Mouse (Mus musculus) spleen, adult 2 months (tissue): ENCODE data around the gene Cd5l. TPM values are rescaled to one million over a fixed set of nuclear protein-coding genes. Genes with fewer than 3 reads are reported as not detected.
"Not testable (repeated sequence)": the region's sequence is repeated elsewhere in the genome, so short reads cannot be mapped to it uniquely, and the experiment has no call there.

Source experiments
- DNase-seq, 2 experiments: peaks; one replicate each; pipeline versions ENCODE4 v3.0.0 to v3.0.0-alpha.2; 2012 to 2021; ENCODE audit warnings: low spot score in 2 of 2, low read depth in 1 of 2
- H3K27ac ChIP-seq: fragments of 200-500 bp; 2 replicates; pipeline ENCODE4 v1.5.1; 2012; ENCODE audit warnings: low read length, inconsistent platforms; ENCODE audit not compliant: insufficient read depth
- H3K27me3 ChIP-seq: fragments of 200-500 bp; 2 replicates; pipeline ENCODE4 v1.6.1; 2012; ENCODE audit warnings: mild to moderate bottlenecking, moderate library complexity, low read length, inconsistent platforms; ENCODE audit not compliant: control insufficient read depth, insufficient read depth
- H3K36me3 ChIP-seq: fragments of 200-500 bp; 2 replicates; pipeline ENCODE4 v1.6.1; 2012; ENCODE audit warnings: mild to moderate bottlenecking, low read length, inconsistent platforms; ENCODE audit not compliant: control insufficient read depth, insufficient read depth
- H3K4me1 ChIP-seq: fragments of 200-500 bp; 2 replicates; pipeline ENCODE4 v1.6.1; 2011; ENCODE audit warnings: inconsistent platforms; ENCODE audit not compliant: control insufficient read depth, insufficient read depth, insufficient read length
- H3K4me3 ChIP-seq: fragments of 200-500 bp; 2 replicates; pipeline ENCODE4 v1.5.1; 2011; ENCODE audit warnings: mild to moderate bottlenecking, inconsistent platforms; ENCODE audit not compliant: insufficient read depth, insufficient read length; ENCODE audit errors: extremely low read depth
- CTCF ChIP-seq: fragments of 200-500 bp; IDR thresholded peaks from 2 replicates; pipeline ENCODE4 v1.5.1; 2011; ENCODE audit warnings: mild to moderate bottlenecking, inconsistent platforms; ENCODE audit not compliant: insufficient read depth, insufficient read length, insufficient replicate concordance; ENCODE audit errors: extremely low read depth
- POLR2A ChIP-seq: fragments of 200-500 bp; IDR thresholded peaks from 2 replicates; pipeline ENCODE4 v1.6.1; 2011; ENCODE audit warnings: low read depth, low read length, inconsistent platforms
- WGBS: fragments of 180-500 bp; shearing (Covaris S2); methylation state at CpG from one replicate; pipeline ENCODE4 v1.1.7; 2018; 5-methylcytosine and 5-hydroxymethylcytosine counted together
- polyA plus RNA-seq: library from polyadenylated mRNA; depleted of rRNA; stranded (reverse); fragments of >200 nt; gene quantifications from 2 replicates; pipeline ENCODE4 v1.2.3, GENCODE M21; 2012; rRNA removed

Gene Cd5l
- polyA plus RNA-seq: 27.2 and 56.0 TPM in 2 replicates

DNA sequence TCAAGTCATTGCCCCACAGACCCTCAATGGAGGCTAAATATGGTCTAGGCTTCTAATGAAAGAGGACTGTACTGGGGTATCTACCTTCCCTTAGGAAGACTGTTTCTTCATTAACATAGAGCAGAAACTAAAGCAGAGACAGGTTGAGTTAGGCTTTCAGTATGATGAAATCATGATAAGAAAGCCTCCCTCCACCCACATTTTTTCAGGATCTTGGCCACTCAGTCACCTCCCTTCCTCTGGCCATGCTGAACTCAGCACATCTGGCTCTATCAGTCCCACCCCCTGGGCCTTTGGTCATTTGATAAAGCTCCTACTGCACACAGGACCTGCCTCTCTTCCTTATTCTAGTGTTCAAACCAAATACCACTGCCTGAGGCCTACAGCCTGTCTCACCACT, at the start of gene Cd5l:
Gene Cd5l, plus strand, starts transcription at position 301 of the 400 bp plus-strand sequence.
- TF ChIP-seq POLR2A (no peak), CTCF (no peak)
- H3K4me3 ChIP-seq: no peak within 1 kb of the TSS
- H3K4me1 ChIP-seq: peaks cover 12% of the 10 kb centered on the region
- no peaks in the 10 kb centered on the region for H3K27me3 ChIP-seq
- no peak for DNase-seq
- H3K36me3 ChIP-seq: no peaks in the 10 kb centered on the region
- no peak within 1 kb of the TSS for H3K27ac ChIP-seq

DNA sequence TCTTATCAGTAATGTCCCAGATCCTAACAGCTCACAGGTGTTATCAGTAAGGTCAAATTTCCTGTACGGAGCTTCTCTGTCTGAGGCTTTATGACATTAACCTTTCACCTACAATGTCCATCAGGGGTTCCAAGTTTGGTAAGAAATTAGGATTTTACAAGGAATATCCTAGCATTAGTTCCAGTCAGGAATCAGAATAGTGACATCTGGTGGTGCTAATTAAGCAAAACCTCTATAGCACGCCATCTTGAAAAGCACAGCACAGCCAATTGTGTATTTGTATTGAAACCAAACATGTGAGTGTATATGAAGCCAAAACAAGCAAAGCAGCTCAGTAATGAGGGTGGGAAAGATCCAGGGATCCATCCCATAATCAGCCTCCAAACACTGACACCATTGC, 47.8 kb upstream of the Cd5l start:
- 84% methylated on average over 2 of the region's 2 CpGs for WGBS
- no peaks in the 10 kb centered on the region for H3K36me3 ChIP-seq
- no peak overlapping the region for H3K27ac ChIP-seq
- no peak overlapping the region for H3K4me3 ChIP-seq
- no peak for DNase-seq
- H3K27me3 ChIP-seq: no peaks in the 10 kb centered on the region
- no peak for TF ChIP-seq CTCF
- TF ChIP-seq POLR2A: no peak
- H3K4me1 ChIP-seq: no peaks in the 10 kb centered on the region

DNA sequence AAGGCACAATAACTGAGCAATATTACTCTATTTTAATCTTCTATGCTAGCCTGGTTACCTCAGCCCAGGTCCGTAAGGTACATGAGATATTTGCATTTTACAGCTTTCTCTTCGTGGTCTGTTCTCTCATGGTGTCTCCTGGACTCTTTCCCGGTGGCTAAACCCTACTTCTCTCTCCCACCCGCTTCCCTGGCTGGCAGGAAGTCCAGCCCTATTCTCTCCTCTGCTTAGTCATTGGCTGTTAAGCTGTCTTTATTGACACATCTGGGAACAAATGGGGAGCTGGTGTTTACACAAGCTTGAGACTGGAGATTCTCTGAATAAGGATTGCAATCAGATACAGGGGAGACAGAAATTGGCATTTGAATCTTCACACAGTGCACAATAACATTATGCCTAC, 35.1 kb upstream of the Cd5l start:
- no peaks in the 10 kb centered on the region for H3K4me1 ChIP-seq
- H3K36me3 ChIP-seq: no peaks in the 10 kb centered on the region
- TF ChIP-seq CTCF: no peak
- no peak for TF ChIP-seq POLR2A
- no peak for DNase-seq
- no peak overlapping the region for H3K4me3 ChIP-seq
- no peaks in the 10 kb centered on the region for H3K27me3 ChIP-seq
- 53% methylated on average over 4 of the region's 4 CpGs for WGBS
- no peak overlapping the region for H3K27ac ChIP-seq

DNA sequence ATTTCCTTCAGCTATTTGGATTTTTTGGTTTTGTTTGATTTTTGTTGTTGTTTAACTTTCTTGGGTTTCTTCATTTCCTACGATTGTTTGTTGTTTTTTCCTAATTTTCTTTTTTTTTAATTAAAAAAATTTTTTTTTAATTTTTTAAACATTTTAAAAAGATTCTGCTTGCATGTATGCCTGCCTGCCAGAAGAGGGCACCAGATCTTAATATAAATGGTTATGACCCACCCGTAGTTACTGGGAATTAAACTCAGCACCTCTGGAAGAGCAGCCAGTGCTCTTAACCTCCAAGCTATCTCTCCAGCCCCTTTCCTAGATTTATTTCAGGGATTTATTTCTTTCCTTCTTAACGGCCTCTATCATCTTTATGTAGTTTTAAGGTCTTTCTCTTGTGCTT, 33.9 kb upstream of the Cd5l start:
- H3K27me3 ChIP-seq: no peaks in the 10 kb centered on the region
- no peaks in the 10 kb centered on the region for H3K4me1 ChIP-seq
- no peak for TF ChIP-seq POLR2A
- 18% methylated on average over 3 of the region's 3 CpGs for WGBS
- H3K4me3 ChIP-seq: no peak overlapping the region
- no peak overlapping the region for H3K27ac ChIP-seq
- H3K36me3 ChIP-seq: no peaks in the 10 kb centered on the region
- peak in 1 of 2 experiments; percentile 11 for DNase-seq

DNA sequence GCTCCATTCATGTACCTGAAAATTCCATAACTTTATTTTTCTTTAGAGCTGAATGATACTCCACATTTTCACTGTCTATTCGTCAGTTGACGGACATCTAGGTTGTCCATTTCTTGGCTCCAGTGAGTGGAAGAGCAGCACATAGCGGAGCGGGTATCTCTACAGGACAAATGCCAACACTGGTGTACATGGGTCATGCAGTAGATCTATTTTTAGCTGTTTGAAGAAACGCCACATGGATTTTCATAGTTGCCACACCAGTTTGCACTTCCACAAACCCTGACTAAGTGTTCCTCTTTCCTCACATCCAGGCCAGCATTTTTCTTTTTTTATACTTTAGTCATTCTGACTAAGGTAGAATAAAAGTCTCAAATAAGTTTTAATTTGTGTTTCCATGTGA, 19.8 kb upstream of the Cd5l start:
- TF ChIP-seq POLR2A: no peak
- TF ChIP-seq CTCF: no peak
- H3K27me3 ChIP-seq: no peaks in the 10 kb centered on the region
- H3K36me3 ChIP-seq: no peaks in the 10 kb centered on the region
- H3K4me1 ChIP-seq: no peaks in the 10 kb centered on the region
- DNase-seq: no peak
- H3K4me3 ChIP-seq: no peak overlapping the region
- WGBS: 68% methylated on average over 5 of the region's 5 CpGs
- H3K27ac ChIP-seq: no peak overlapping the region

DNA sequence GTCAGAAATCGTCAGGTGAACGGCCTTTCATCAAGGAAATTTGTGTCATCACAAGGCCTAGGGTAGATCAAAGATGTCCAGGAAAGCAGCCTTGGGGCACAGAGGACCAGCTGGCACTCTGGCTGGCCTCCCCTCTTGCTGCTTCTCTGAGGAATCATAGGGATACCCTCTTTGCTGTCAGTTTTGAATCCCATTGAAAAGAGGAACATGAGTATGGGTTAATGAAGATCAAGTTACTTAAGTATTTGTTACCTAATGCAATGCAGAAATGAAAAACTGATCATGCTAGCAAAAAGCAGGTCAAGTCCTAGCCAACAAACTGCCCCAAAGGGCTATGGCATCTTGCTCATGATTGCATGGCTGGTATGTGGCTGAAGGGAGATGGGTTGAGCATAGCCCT, 6.7 kb upstream of the Cd5l start:
- H3K4me1 ChIP-seq, H3K4me3 ChIP-seq, H3K36me3 ChIP-seq, DNase-seq, H3K27me3 ChIP-seq, H3K27ac ChIP-seq: not testable (repeated sequence)
- 93% methylated on average over 2 of the region's 2 CpGs for WGBS

DNA sequence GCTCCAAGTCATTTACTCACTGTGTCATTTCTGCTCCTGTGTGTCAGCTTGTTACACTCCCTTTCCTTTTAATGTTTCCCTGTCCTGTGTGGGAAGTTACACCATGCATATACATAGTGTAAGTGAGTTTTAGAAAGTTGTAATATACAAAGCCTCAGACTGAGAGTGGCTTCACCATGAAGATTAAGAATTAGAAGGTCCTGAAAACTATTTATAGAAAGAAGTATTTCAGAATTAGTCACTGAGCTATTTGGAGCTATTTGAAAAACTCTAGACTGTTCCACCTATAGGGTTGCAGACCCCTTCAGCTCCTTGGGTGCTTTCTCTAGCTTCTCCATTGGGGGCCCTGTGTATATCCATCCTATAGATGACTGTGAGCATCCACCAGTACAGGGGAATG, 1.5 kb downstream of the Cd5l start:
- no peak overlapping the region for H3K4me3 ChIP-seq
- H3K27ac ChIP-seq: no peak overlapping the region
- H3K36me3 ChIP-seq: no peaks in the 10 kb centered on the region
- TF ChIP-seq CTCF (no peak), POLR2A (no peak)
- peaks cover 14% of the 10 kb centered on the region for H3K4me1 ChIP-seq
- DNase-seq: no peak
- H3K27me3 ChIP-seq: no peaks in the 10 kb centered on the region

DNA sequence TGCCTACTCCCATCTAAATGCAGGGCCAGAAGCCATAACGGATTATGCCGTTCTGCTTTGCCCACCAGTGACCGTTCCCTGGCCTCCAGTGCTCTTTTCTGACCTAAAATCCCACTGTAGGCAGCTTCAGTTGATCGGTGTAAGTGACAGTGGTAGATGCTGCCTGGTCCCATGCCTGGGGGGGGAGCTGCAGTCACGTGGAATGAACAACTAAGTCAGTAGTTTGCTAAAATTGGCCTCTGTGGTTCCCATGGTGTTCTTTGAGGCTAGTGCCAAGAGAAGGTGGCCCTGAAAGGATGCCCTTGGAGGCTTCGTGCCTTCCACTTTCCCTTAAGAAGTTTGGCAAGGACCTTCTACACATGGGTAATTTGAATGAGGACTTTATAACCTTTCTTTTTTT, 2.8 kb downstream of the Cd5l start:
- TF ChIP-seq CTCF (peak; percentile 41; the same call in 1 of the 2 replicates), POLR2A (no peak)
- 80% methylated on average over 6 of the region's 6 CpGs for WGBS
- no peak overlapping the region for H3K4me3 ChIP-seq
- H3K4me1 ChIP-seq: peaks cover 14% of the 10 kb centered on the region
- DNase-seq: peak in 1 of 2 experiments; percentile 45
- no peaks in the 10 kb centered on the region for H3K36me3 ChIP-seq
- H3K27me3 ChIP-seq: no peaks in the 10 kb centered on the region
- no peak overlapping the region for H3K27ac ChIP-seq
